Mouse (Mus musculus) CD4-positive naive resting alpha-beta T cell, adult 76 days (primary cell): ENCODE data around the gene Map7d2. TPM values are rescaled to one million over a fixed set of nuclear protein-coding genes. Genes with fewer than 3 reads are reported as not detected.

ENCODE experiments used
- total RNA-seq: library from RNA; stranded (reverse); gene quantifications from one replicate; pipeline ENCODE4 v1.2.4, GENCODE M21; 2023

Gene Map7d2
- not detected for total RNA-seq

DNA sequence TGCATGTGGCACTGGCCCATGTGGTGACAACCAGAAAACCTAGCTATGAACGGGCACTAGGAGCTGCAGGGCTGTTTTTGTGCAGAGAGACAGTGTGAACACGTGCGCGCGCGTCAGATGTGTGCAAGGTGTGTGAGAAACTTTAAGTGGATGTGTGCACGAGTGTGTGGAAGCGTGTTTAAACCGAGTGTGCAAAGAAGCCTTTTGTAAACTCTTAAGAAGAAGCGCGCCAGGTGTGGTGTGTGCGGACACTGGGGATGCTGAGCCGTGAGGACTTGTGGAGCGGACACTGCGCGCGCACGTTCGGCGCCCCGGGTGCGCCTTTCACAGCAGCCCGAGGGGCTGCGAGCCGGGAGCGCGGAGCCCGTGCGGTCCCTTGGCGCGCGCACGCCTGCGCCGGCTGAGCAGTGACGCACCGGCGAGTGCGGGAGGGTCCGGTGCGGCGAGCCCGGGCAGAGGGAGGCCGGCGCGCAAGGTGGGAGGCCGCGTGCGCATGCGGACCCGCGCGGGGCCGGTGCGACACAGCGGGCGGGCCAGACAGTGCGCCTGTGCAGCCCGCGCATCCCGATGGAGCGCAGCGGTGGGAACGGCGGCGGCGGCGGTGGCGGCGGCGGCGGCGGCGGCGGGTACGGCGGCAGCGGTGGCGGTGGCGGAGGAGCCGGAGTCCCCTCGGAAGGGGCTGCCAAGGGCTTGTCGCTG is at the start of gene Map7d2:
Map7d2 (plus strand) TSS at position 443 of the 699 bp plus-strand sequence.

DNA sequence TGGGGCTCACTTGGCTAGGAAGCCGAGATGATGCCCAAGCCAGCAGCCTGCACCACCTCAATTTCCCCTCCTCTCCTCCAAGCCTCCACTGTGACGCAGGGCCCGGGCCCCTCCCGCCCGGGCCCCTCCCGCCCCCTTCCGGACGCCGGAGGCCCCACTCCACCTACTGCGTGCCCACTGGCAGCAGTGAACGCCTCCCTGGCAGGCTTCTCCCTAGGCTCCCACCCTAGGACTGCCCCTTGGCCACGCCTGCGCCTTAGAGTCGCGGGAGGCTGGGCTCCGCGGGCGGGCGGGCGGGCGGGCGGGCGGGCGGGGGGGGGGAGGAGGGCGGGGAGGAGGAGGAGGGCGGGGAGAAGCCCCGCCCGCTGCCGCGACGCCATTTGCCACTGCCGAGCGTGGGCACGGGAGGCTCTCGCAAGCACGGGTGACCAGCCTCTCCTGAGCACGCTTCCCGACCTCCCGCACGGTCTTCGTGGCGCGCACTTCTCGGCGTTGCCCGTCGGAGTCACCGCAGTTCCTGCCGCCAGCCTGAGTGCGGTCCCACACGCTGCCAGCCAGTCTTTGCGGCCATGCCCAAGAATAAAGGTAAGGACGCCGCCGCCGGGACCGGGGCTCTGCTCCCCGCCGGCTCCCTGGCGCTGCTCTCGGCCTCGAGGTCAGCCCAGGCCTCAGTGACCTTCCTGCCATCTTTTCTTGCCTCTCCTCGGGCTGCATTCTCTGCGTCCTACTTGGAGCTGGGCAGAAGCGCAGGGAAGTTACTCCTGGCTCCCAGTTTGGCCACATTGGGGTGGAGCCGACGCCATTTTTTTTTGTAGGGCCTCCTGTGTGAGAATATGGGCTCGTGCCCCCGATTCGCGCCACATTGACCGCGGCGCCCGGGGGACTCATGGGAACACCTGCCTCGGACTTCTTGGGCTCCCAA is 42.3 kb upstream of the Map7d2 start, which contains the start of gene Eif1ax:
Eif1ax (plus strand) TSS at position 348 of the 922 bp plus-strand sequence.

DNA sequence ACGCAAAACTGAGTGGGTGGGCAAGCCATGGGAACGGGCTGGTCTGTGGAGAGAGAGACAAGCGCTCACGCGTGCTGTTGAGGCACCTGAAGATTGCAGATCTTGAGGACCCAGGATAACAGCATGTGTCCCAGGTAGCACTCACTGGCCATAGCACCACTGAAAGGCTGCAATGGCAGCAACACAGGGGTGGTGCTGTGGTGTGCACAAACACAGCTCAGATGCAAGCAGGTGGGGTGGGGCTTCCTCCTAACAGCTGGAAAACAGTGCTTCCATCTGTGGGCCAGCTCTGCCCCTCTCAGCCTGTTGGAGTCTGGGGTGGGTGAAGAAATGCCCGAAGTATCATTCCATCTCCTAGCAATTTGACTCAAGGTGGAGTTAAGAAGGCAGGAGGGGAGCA is 112.0 kb downstream of the Map7d2 start, which contains the start of gene Bclaf3:
Bclaf3 (plus strand) TSS at position 301 of the 400 bp plus-strand sequence.

Other genes with a start within 250 kb of the Map7d2 start
- 108 TPM for gene Rps6ka3, start 204.3 kb upstream of the Map7d2 start, total RNA-seq
- 32.2 TPM for gene Eif1ax, start 42.4 kb upstream of the Map7d2 start, total RNA-seq
- 25.4 TPM for gene Bclaf3, start 112.1 kb downstream of the Map7d2 start, total RNA-seq
- 260 TPM for gene Sh3kbp1, start 212.7 kb downstream of the Map7d2 start, total RNA-seq